Mouse (Mus musculus): ENCODE results near the gene Rhd. TPM values are rescaled to one million over a fixed set of nuclear protein-coding genes. Genes with fewer than 3 reads are reported as not detected.

The Rhd gene
- polyA plus RNA-seq, 1 experiment from 2014 or later = 477 TPM

- peaks cover 47% of the 10 kb centered on the region for H3K36me3 ChIP-seq
These were observed 49.1 kb downstream of the Rhd start for GRCm38 (mm10) chr4:134913413-134913812.

DNA sequence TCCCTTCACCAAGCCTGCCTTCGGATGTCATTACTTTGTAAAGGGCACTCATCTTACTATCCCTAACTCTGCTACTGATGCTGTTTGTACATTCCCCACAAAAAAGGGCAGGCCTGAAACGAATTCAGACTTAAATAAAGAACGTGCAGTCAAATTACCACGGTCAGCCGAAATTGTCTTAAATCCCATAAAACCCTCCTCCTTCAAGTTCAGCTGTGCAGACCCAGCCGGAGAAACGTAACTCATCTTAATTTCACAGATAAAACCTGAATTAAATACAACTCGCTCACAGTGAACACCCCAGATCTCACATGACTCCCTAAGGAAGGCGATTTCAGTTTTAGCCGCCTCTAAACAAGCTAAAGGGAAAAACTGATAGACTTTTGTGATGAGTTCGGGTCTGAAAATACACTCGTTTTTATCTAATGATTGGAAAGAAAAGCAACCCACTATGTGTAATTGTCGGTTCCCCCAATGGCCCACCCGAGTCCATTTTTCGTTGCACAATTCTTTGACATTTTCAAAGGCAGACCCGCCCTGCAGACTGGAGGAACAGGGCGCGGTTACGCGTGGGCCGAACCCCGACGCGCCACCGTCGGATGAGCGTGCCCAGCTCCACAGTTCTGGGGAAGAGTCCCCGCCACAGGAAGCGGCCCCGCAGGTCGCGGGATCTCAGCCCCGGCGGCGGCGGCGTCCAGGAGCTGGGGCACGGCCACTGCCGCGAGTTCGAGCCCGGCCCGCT, 50.0 kb downstream of the Rhd start:
- ATAC-seq = peak; percentile 81
- Histone ChIP-seq H3K4me3 (peak overlapping the region; percentile 76), H3K27ac (peak overlapping the region; percentile 99), H3K4me1 (peaks cover 52% of the 10 kb centered on the region), H3K9me3 (replicated peaks) (no peaks in the 10 kb centered on the region), H3K4me2 (peak overlapping the region; percentile 71), H3K9ac (peak overlapping the region; percentile 86), H3K36me3 (peaks cover 38% of the 10 kb centered on the region), H3K27me3 (replicated peaks) (no peaks in the 10 kb centered on the region)
- WGBS (ENCODE audit: insufficient replicate concordance) = 1% methylated on average over 43 of the region's 43 CpGs

More at GRCm38 (mm10) chr4:134913413-134913812, 49.1 kb downstream of the Rhd start:
- Histone ChIP-seq H3K9me3 (replicated peaks) (no peaks in the 10 kb centered on the region), H3K27ac (peak overlapping the region; percentile 99; the same call in 1 of the 2 replicates), H3K27me3 (replicated peaks) (no peaks in the 10 kb centered on the region), H3K4me3 (peak overlapping the region; percentile 76), H3K9ac (peak overlapping the region; percentile 86), H3K4me1 (peaks cover 46% of the 10 kb centered on the region), H3K4me2 (peak overlapping the region; percentile 71)
- WGBS (ENCODE audit: insufficient replicate concordance) = 23% methylated on average over 3 of the region's 3 CpGs
- no peak for ATAC-seq

- Histone ChIP-seq H3K9ac (peak within 1 kb of the TSS; percentile 86), H3K36me3 (peaks cover 33% of the 10 kb centered on the region), H3K4me3 (peak within 1 kb of the TSS; percentile 76), H3K27ac (peak within 1 kb of the TSS; percentile 99), H3K4me1 (peaks cover 58% of the 10 kb centered on the region), H3K9me3 (replicated peaks) (no peaks in the 10 kb centered on the region), H3K4me2 (peak within 1 kb of the TSS; percentile 71), H3K27me3 (replicated peaks) (no peaks in the 10 kb centered on the region)
- ATAC-seq = peak; percentile 93
- under 1% methylated on average over 25 of the region's 25 CpGs for WGBS (ENCODE audit: insufficient replicate concordance)
These were observed 50.5 kb downstream of the Rhd start, which contains the start of gene Tmem50a for GRCm38 (mm10) chr4:134914864-134915209. Gene Tmem50a (minus strand): TSS chr4:134915024.

GRCm38 (mm10) chr4:134915223-134916050, 51.1 kb downstream of the Rhd start:
- H3K9ac ChIP-seq = peak overlapping the region; percentile 86
- WGBS (ENCODE audit: insufficient replicate concordance) = 67% methylated on average over 14 of the region's 14 CpGs
- no peak for ATAC-seq
- no peaks in the 10 kb centered on the region for H3K27me3 ChIP-seq (replicated peaks)
- H3K27ac ChIP-seq = peak overlapping the region; percentile 99
- peaks cover 27% of the 10 kb centered on the region for H3K36me3 ChIP-seq
- peaks cover 64% of the 10 kb centered on the region for H3K4me1 ChIP-seq
- H3K4me2 ChIP-seq = peak overlapping the region; percentile 71
- peak overlapping the region; percentile 76 for H3K4me3 ChIP-seq
- no peaks in the 10 kb centered on the region for H3K9me3 ChIP-seq (replicated peaks)

DNA sequence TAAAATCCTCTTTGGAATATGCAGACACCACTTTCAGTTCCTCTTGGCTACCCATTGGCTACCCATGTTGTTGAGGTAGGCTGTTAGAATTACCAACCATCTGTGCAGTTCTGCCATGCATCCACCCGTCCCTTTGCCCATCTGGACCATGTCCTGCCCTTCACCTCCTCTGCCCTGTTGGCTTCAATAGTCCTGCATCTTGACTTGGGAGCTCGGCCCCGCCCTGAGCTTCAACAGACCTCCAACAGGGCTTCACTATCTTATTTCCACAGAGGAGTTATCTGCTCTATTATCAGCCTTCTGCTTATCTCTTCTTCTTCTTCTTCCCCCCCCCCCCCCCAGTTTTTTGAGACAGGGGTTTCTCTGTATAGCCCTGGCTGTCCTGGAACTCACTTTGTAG, 52.9 kb downstream of the Rhd start:
- H3K9ac ChIP-seq = peak overlapping the region; percentile 1; the same call in 1 of the 2 replicates

GRCm38 (mm10) chr4:134918381-134918780, 54.0 kb downstream of the Rhd start:
- 33% methylated on average over 7 of the region's 7 CpGs for WGBS (ENCODE audit: insufficient replicate concordance)
- Histone ChIP-seq H3K4me3 (no peak overlapping the region), H3K27me3 (replicated peaks) (no peaks in the 10 kb centered on the region), H3K27ac (peak overlapping the region; percentile 99), H3K9ac (peak overlapping the region; percentile 45), H3K36me3 (no peaks in the 10 kb centered on the region), H3K4me2 (no peak overlapping the region), H3K9me3 (replicated peaks) (no peaks in the 10 kb centered on the region), H3K4me1 (peaks cover 69% of the 10 kb centered on the region)
- ATAC-seq = no peak

More for the DNA sequence above, 52.9 kb downstream of the Rhd start:
- peak overlapping the region; percentile 99 for H3K27ac ChIP-seq
- WGBS (ENCODE audit: insufficient replicate concordance) = 18% methylated on average over 3 of the region's 3 CpGs
- peak; percentile 40 for ATAC-seq
- no peak overlapping the region for H3K4me3 ChIP-seq
- H3K27me3 ChIP-seq (replicated peaks) = no peaks in the 10 kb centered on the region
- H3K4me2 ChIP-seq = peak overlapping the region; percentile 38
- peaks cover 71% of the 10 kb centered on the region for H3K4me1 ChIP-seq
- H3K36me3 ChIP-seq = peaks cover 11% of the 10 kb centered on the region
- H3K9me3 ChIP-seq (replicated peaks) = no peaks in the 10 kb centered on the region

- Histone ChIP-seq H3K36me3 (peaks cover 11% of the 10 kb centered on the region), H3K4me3 (no peak overlapping the region), H3K4me2 (peak overlapping the region; percentile 49), H3K9ac (peak overlapping the region; percentile 40; the same call in 1 of the 2 replicates), H3K27me3 (replicated peaks) (no peaks in the 10 kb centered on the region), H3K9me3 (replicated peaks) (no peaks in the 10 kb centered on the region), H3K4me1 (peaks cover 68% of the 10 kb centered on the region), H3K27ac (peak overlapping the region; percentile 72)
- ATAC-seq = no peak
- 21% methylated on average over 12 of the region's 12 CpGs for WGBS (ENCODE audit: insufficient replicate concordance)
These were observed 55.6 kb downstream of the Rhd start for GRCm38 (mm10) chr4:134919733-134920540.

DNA sequence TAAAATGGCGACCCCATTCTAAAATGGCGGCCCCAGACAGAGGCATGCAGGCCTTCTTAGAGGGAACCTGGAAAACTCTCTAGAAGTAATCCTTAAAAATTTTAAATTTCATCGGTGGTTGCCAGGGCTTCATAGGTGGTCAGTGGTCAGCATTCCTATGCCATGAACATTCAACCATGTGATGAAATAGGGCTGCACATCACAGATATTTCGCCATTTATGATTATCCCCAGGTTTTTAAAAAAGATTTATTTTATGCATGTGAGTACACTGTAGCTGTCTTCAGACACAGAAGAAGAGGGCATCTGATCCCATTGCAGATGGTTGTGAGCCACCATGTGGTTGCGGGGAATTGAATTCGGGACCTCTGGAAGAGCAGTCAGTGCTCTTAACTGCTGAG, 56.3 kb downstream of the Rhd start:
- no peak overlapping the region for H3K4me3 ChIP-seq
- H3K9ac ChIP-seq = no peak overlapping the region
- WGBS (ENCODE audit: insufficient replicate concordance) = 84% methylated on average over 6 of the region's 6 CpGs
- no peak for ATAC-seq
- no peak overlapping the region for H3K4me2 ChIP-seq
- peaks cover 18% of the 10 kb centered on the region for H3K36me3 ChIP-seq
- no peaks in the 10 kb centered on the region for H3K27me3 ChIP-seq (replicated peaks)
- no peaks in the 10 kb centered on the region for H3K9me3 ChIP-seq (replicated peaks)
- peak overlapping the region; percentile 72; the same call in 1 of the 2 replicates for H3K27ac ChIP-seq
- H3K4me1 ChIP-seq = peaks cover 67% of the 10 kb centered on the region

GRCm38 (mm10) chr4:134921703-134922102, 57.4 kb downstream of the Rhd start:
- Histone ChIP-seq H3K4me2 (no peak overlapping the region), H3K4me3 (no peak overlapping the region), H3K4me1 (peaks cover 67% of the 10 kb centered on the region), H3K27ac (peak overlapping the region; percentile 99; the same call in 1 of the 2 replicates), H3K27me3 (replicated peaks) (no peaks in the 10 kb centered on the region), H3K9ac (no peak overlapping the region), H3K36me3 (peaks cover 29% of the 10 kb centered on the region), H3K9me3 (replicated peaks) (no peaks in the 10 kb centered on the region)
- WGBS (ENCODE audit: insufficient replicate concordance) = 86% methylated on average over 4 of the region's 4 CpGs
- ATAC-seq = no peak

GRCm38 (mm10) chr4:134922111-134922924, 58.0 kb downstream of the Rhd start:
- Histone ChIP-seq H3K9me3 (replicated peaks) (no peaks in the 10 kb centered on the region), H3K4me1 (peaks cover 65% of the 10 kb centered on the region), H3K4me3 (peak overlapping the region; percentile 100), H3K36me3 (peaks cover 35% of the 10 kb centered on the region), H3K27me3 (replicated peaks) (no peaks in the 10 kb centered on the region), H3K4me2 (peak overlapping the region; percentile 82), H3K9ac (peak overlapping the region; percentile 100), H3K27ac (peak overlapping the region; percentile 99)
- no peak for ATAC-seq
- 52% methylated on average over 10 of the region's 10 CpGs for WGBS (ENCODE audit: insufficient replicate concordance)

- peaks cover 65% of the 10 kb centered on the region for H3K4me1 ChIP-seq
- H3K4me2 ChIP-seq = peak overlapping the region; percentile 82
- ATAC-seq = peak; percentile 35; the same call in 1 of the 2 replicates
- no peaks in the 10 kb centered on the region for H3K27me3 ChIP-seq (replicated peaks)
- H3K27ac ChIP-seq = peak overlapping the region; percentile 99
- H3K9ac ChIP-seq = peak overlapping the region; percentile 100
- no peaks in the 10 kb centered on the region for H3K9me3 ChIP-seq (replicated peaks)
- peak overlapping the region; percentile 100 for H3K4me3 ChIP-seq
- 0% methylated on average over 13 of the region's 13 CpGs for WGBS (ENCODE audit: insufficient replicate concordance)
- peaks cover 41% of the 10 kb centered on the region for H3K36me3 ChIP-seq
These were observed 58.5 kb downstream of the Rhd start for GRCm38 (mm10) chr4:134922925-134923244.
